ENCODE assay signal across 26 mouse cellular contexts in the genomic region with DNA sequence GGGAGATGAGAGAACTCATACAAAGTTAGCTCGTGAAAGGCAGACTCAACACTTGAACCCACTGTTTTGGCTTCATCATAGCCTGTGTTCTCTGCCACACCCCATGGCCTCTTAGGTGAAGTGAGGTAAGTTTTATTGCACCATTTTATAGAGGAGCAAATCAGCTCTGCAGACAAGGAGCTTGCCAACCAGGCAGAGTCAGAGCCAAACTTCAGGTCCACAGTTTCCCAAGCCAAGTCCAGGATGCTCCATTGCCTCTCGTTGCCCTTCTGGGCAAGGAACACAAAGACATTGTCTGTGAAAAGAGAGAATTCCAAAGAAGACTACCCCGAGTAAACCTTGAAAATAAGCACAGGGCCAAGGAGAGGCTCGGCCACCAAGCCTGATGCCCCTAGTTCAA.
DNase-seq lines count a peak whose midpoint lies in the region; ATAC-seq and TF ChIP-seq lines count a peak whose summit lies in the region.
"Had no signal": no experiment of that assay in that cellular context is flagged by ENCODE, and none has a peak within 500 bp of the region (broad histone marks: within the 10 kb centered on the region; RNA-seq: fewer than 3 reads in every experiment).

No protein-coding gene starts in this region.

- 0 out of 2 replicates have a peak, but pooled peaks have one; percentile 0 for TF ChIP-seq CTCF in lung, embryonic 14.5 days (IDR thresholded peaks at IDR 0.05; ENCODE audit: low read depth)

- peaks cover 6% of the 10 kb centered on the region for H3K4me1 ChIP-seq in lung, embryonic 14.5 days (ENCODE audit: insufficient read depth)
- H3K4me1 ChIP-seq: embryonic facial prominence, embryonic 12.5 days; intestine, embryonic 15.5 days had no signal

- H3K27ac ChIP-seq in lung, embryonic 14.5 days (ENCODE audit: low read depth) = no peak overlapping the region
- H3K27ac ChIP-seq: embryonic facial prominence, embryonic 12.5 days; embryonic facial prominence, embryonic 15.5 days; gastrocnemius, adult 2 months; heart, embryonic 13.5 days; hindbrain, embryonic 12.5 days; hindbrain, embryonic 15.5 days; intestine, embryonic 15.5 days had no signal

- no peak for ATAC-seq in lung, embryonic 14.5 days (ENCODE audit: insufficient read depth)
- ATAC-seq: forebrain, embryonic 14.5 days; forebrain, postnatal 0 days; intestine, embryonic 15.5 days; Patski had no signal

- H3K36me3 ChIP-seq in lung, embryonic 14.5 days (ENCODE audit: insufficient read depth) = no peaks in the 10 kb centered on the region
- H3K36me3 ChIP-seq: embryonic facial prominence, embryonic 12.5 days; embryonic facial prominence, embryonic 15.5 days; G1E; heart, embryonic 13.5 days; hindbrain, embryonic 12.5 days; hindbrain, embryonic 15.5 days; intestine, embryonic 15.5 days had no signal

- no peak overlapping the region for H3K9ac ChIP-seq in lung, embryonic 14.5 days
- H3K9ac ChIP-seq: embryonic facial prominence, embryonic 12.5 days; embryonic facial prominence, embryonic 15.5 days; forebrain, postnatal 0 days; heart, embryonic 13.5 days; hindbrain, embryonic 12.5 days; hindbrain, embryonic 15.5 days; intestine, embryonic 15.5 days had no signal

- WGBS in lung, embryonic 14.5 days = 75% methylated on average over 4 of the region's 4 CpGs

- no peak overlapping the region for H3K4me3 ChIP-seq in lung, embryonic 14.5 days (ENCODE audit: low read depth, low read length)
- H3K4me3 ChIP-seq: embryonic facial prominence, embryonic 12.5 days; embryonic facial prominence, embryonic 15.5 days; gastrocnemius, adult 2 months; heart, embryonic 13.5 days; hindbrain, embryonic 12.5 days; hindbrain, embryonic 15.5 days; intestine, embryonic 15.5 days had no signal

- H3K4me2 ChIP-seq in lung, embryonic 14.5 days = no peak overlapping the region
- H3K4me2 ChIP-seq: embryonic facial prominence, embryonic 12.5 days; embryonic facial prominence, embryonic 15.5 days; heart, embryonic 13.5 days; hindbrain, embryonic 12.5 days; hindbrain, embryonic 15.5 days; intestine, embryonic 15.5 days had no signal

- H3K9me3 ChIP-seq in lung, embryonic 14.5 days (ENCODE audit: low read depth, low read length) = no peaks in the 10 kb centered on the region
- H3K9me3 ChIP-seq: embryonic facial prominence, embryonic 12.5 days; embryonic facial prominence, embryonic 15.5 days; heart, embryonic 13.5 days; hindbrain, embryonic 12.5 days; hindbrain, embryonic 15.5 days; intestine, embryonic 15.5 days had no signal

- DNase-seq in adrenal gland, postnatal 14 days = peak; percentile 22
- DNase-seq in adrenal gland, postnatal 25 days = no peak
- peak; percentile 20 to 30 for DNase-seq in cerebellum, postnatal 25 days
- no peak for DNase-seq in cerebellum, adult 11-12 months
- DNase-seq in lung, embryonic 14.5 days = no peak
- no peak for DNase-seq in lung, adult 18-20 months
- DNase-seq: B cell, adult 2 months; cerebellum, adult 18-20 months; cerebellum, adult 9-11 months; forebrain, postnatal 0 days; gastrocnemius, adult 2 months; gastrocnemius, postnatal 14 days; heart, adult 18-20 months; heart, postnatal 14 days; heart, postnatal 4 days; kidney, adult 11 months; kidney, adult 8-10 months had no signal

- no peaks in the 10 kb centered on the region for H3K27me3 ChIP-seq in lung, embryonic 14.5 days (ENCODE audit: insufficient read depth, low read length)
- H3K27me3 ChIP-seq: embryonic facial prominence, embryonic 12.5 days; embryonic facial prominence, embryonic 15.5 days; heart, embryonic 13.5 days; hindbrain, embryonic 12.5 days; hindbrain, embryonic 15.5 days; intestine, embryonic 15.5 days had no signal

Comparison
In these comparisons a context has a peak if more than half of its experiments do, and no peak if none do; other contexts are left out.
1. DNase-seq: peak in adrenal gland, postnatal 14 days (single experiment) and cerebellum, postnatal 25 days (2 of 2); none in adrenal gland, postnatal 25 days (single experiment), cerebellum, adult 11-12 months (single experiment), lung, embryonic 14.5 days (single experiment) and lung, adult 18-20 months (0 of 2).